Mouse (Mus musculus): ENCODE data around the gene Bahcc1. TPM values are rescaled to one million over a fixed set of nuclear protein-coding genes. Genes with fewer than 3 reads are reported as not detected.
A peak's percentile ranks its signal among the peaks of the same experiment; 100 is the strongest.

Bahcc1 gene
- polyA plus RNA-seq, 2 experiments, result 14.0 to 22.9 TPM

- Histone ChIP-seq H3K9ac (ENCODE audit: low read depth, low read length, severe bottlenecking) (no peak overlapping the region), H3K27ac (replicated peaks; ENCODE audit: low read depth, low read length) (peak overlapping the region; percentile 30; the same call in 1 of the 2 replicates), H3K4me3 (replicated peaks; ENCODE audit: low read length) (no peak overlapping the region), H3K4me2 (replicated peaks; ENCODE audit: low read depth, low read length, severe bottlenecking) (peak overlapping the region; percentile 18; the same call in 1 of the 2 replicates), H3K4me1 (ENCODE audit: control insufficient read depth, insufficient read depth, low read length) (peaks cover 77% of the 10 kb centered on the region), H3K9me3 (ENCODE audit: control insufficient read depth, low read length) (no peaks in the 10 kb centered on the region), H3K36me3 (ENCODE audit: control insufficient read depth, insufficient read depth, low read length) (peaks cover 6% of the 10 kb centered on the region; the same call in 1 of the 2 replicates), H3K27me3 (ENCODE audit: control insufficient read depth, insufficient read depth, low read length) (no peaks in the 10 kb centered on the region)
- ATAC-seq (ENCODE audit: low FRiP score, low read depth) (peak; percentile 27), DNase-seq (ENCODE audit: low spot score) (no peak)
- WGBS, result 44% methylated on average over 19 of the region's 19 CpGs
- TF ChIP-seq POLR2A (IDR thresholded peaks at IDR 0.05; ENCODE audit: borderline replicate concordance, extremely low read depth, insufficient read depth, insufficient read length), result no peak
Measured at GRCm38 (mm10) chr11:120223586-120224487, 8.9 kb upstream of the Bahcc1 start.

GRCm38 (mm10) chr11:120224488-120225255 lies 8.1 kb upstream of the Bahcc1 start:
- Histone ChIP-seq H3K4me1 (ENCODE audit: control insufficient read depth, insufficient read depth, low read length) (peaks cover 86% of the 10 kb centered on the region), H3K4me3 (replicated peaks; ENCODE audit: low read length) (peak overlapping the region; percentile 13; the same call in 1 of the 2 replicates), H3K9me3 (ENCODE audit: control insufficient read depth, low read length) (no peaks in the 10 kb centered on the region), H3K27me3 (ENCODE audit: control insufficient read depth, insufficient read depth, low read length) (no peaks in the 10 kb centered on the region), H3K4me2 (replicated peaks; ENCODE audit: low read depth, low read length, severe bottlenecking) (peak overlapping the region; percentile 50), H3K9ac (ENCODE audit: low read depth, low read length, severe bottlenecking) (peak overlapping the region; percentile 40), H3K27ac (replicated peaks; ENCODE audit: low read depth, low read length) (peak overlapping the region; percentile 49; the same call in 1 of the 2 replicates), H3K36me3 (ENCODE audit: control insufficient read depth, insufficient read depth, low read length) (peaks cover 6% of the 10 kb centered on the region; the same call in 1 of the 2 replicates)
- WGBS, result 31% methylated on average over 10 of the region's 11 CpGs
- TF ChIP-seq POLR2A (IDR thresholded peaks at IDR 0.05; ENCODE audit: borderline replicate concordance, extremely low read depth, insufficient read depth, insufficient read length), result no peak
- DNase-seq (ENCODE audit: low spot score) (no peak), ATAC-seq (ENCODE audit: low FRiP score, low read depth) (peak; percentile 24; the same call in 1 of the 2 replicates)

- DNase-seq (ENCODE audit: low spot score), result no peak
- H3K4me2 ChIP-seq (replicated peaks; ENCODE audit: low read depth, low read length, severe bottlenecking), result peak overlapping the region; percentile 50
- peaks cover 6% of the 10 kb centered on the region; the same call in 1 of the 2 replicates for H3K36me3 ChIP-seq (ENCODE audit: control insufficient read depth, insufficient read depth, low read length)
- no peak for TF ChIP-seq POLR2A (IDR thresholded peaks at IDR 0.05; ENCODE audit: borderline replicate concordance, extremely low read depth, insufficient read depth, insufficient read length)
- 9% methylated on average over 35 of the region's 36 CpGs for WGBS
- peak overlapping the region; percentile 40 for H3K9ac ChIP-seq (ENCODE audit: low read depth, low read length, severe bottlenecking)
- peak overlapping the region; percentile 13 for H3K4me3 ChIP-seq (replicated peaks; ENCODE audit: low read length)
- no peaks in the 10 kb centered on the region for H3K27me3 ChIP-seq (ENCODE audit: control insufficient read depth, insufficient read depth, low read length)
- H3K27ac ChIP-seq (replicated peaks; ENCODE audit: low read depth, low read length), result 0 out of 2 replicates have a peak overlapping the region, but pooled peaks have one; percentile 49
- H3K4me1 ChIP-seq (ENCODE audit: control insufficient read depth, insufficient read depth, low read length), result peaks cover 79% of the 10 kb centered on the region
- ATAC-seq (ENCODE audit: low FRiP score, low read depth), result no peak
- no peaks in the 10 kb centered on the region for H3K9me3 ChIP-seq (ENCODE audit: control insufficient read depth, low read length)
Measured at GRCm38 (mm10) chr11:120225256-120226195, 7.2 kb upstream of the Bahcc1 start.

- H3K36me3 ChIP-seq (ENCODE audit: control insufficient read depth, insufficient read depth, low read length), result peaks cover 6% of the 10 kb centered on the region; the same call in 1 of the 2 replicates
- TF ChIP-seq POLR2A (IDR thresholded peaks at IDR 0.05; ENCODE audit: borderline replicate concordance, extremely low read depth, insufficient read depth, insufficient read length), result 0 out of 2 replicates have a peak, but pooled peaks have one; percentile 6
- ATAC-seq (ENCODE audit: low FRiP score, low read depth) (no peak), DNase-seq (ENCODE audit: low spot score) (no peak)
- no peak overlapping the region; the same call in 1 of the 2 replicates for H3K9ac ChIP-seq (ENCODE audit: low read depth, low read length, severe bottlenecking)
- 61% methylated on average over 12 of the region's 12 CpGs for WGBS
- H3K4me1 ChIP-seq (ENCODE audit: control insufficient read depth, insufficient read depth, low read length), result peaks cover 68% of the 10 kb centered on the region
- H3K4me2 ChIP-seq (replicated peaks; ENCODE audit: low read depth, low read length, severe bottlenecking), result peak overlapping the region; percentile 91
- H3K27ac ChIP-seq (replicated peaks; ENCODE audit: low read depth, low read length), result 0 out of 2 replicates have a peak overlapping the region, but pooled peaks have one; percentile 45
- H3K4me3 ChIP-seq (replicated peaks; ENCODE audit: low read length), result no peak overlapping the region
- H3K27me3 ChIP-seq (ENCODE audit: control insufficient read depth, insufficient read depth, low read length), result no peaks in the 10 kb centered on the region
- H3K9me3 ChIP-seq (ENCODE audit: control insufficient read depth, low read length), result no peaks in the 10 kb centered on the region
Measured at GRCm38 (mm10) chr11:120226421-120227280, 6.1 kb upstream of the Bahcc1 start.
